Mouse (Mus musculus): ENCODE results near the gene Mc3r.

The Mc3r gene

DNA sequence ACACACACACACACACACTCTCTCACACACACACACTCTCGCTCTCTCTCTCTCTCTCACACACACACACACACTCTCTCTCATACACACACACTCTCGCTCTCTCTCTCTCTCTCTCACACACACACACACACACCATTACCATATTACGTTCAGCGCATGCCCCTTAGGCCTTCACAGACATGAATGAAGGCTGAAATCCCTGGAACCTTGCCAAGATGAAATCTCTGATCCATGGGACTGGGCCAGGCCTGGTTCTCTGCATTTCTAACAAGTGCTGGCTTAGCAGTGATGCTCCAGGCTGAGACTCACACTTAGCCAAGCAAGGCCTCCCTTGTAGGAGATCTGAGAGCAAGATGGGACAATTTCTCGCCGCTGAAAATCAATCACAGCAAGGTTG, 8.1 kb downstream of the Mc3r start:
- 68% methylated on average over 6 of the region's 6 CpGs for WGBS

DNA sequence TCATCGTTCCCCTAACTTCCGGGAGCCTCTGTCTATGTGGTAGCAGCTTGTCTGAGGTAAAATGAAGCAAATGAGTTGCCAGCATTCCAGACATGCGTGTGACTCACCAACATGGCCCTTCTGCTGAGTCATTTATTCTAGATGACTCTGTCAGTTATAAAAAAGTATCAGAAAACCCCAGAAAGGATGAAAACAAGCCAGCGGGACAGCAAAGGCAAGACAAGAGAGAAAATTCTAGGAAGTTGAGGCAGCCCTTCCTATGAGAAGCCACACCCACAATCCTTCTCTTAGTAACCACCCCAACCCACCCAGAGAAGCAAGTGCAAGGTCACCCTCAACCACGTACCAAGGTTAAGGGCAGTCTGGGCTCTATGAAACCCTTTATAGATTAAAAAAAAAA, 8.7 kb downstream of the Mc3r start:
- 53% methylated on average over 5 of the region's 5 CpGs for WGBS

DNA sequence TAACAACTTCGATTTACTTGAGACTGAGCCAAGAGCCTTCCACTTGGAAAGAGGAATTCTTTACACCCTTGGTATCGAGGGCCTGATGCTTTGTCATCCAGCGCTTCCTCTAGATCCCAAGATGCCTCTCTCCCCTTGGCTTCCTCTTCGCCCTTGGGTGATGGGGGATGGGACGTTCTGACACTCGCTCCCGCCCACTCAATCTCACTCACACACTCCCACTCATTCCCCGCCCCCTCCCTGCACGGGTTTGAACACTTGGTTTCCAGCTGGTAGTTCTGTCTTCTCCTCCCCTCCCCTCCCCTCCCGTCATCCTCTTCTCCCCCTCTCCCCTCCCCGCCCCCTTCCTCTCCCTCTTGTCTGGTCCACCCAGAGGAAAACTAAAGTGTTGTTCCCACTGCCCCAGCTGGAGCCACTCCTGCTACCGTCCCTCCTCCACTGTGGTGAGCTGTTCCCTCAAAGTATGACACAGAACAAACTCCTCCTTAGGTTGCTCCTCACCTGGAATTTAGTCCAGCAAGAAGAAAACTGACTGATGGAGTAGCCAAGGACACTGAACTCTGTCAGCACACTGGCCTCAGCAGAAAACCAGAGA, 9.3 kb downstream of the Mc3r start:
- 30% methylated on average over 12 of the region's 12 CpGs for WGBS

DNA sequence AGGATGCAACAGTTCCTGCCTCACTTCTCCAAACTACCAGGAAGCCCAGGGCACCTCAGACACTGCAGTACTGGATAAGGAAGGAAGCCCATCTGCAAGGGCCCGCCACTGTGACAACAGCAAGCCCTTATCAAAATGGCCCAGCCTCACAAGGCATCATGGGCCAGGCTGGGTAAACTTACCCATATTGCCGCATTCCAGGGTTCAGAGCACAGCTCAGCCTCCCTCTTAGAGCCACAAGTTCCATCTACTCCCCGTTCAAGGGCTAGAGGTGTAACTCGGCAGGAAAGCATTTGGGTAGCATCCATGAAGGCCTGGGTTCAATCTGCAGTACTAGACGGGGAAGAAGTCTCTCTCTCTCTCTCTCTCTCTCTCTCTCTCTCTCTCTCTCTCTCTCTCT, 11.8 kb downstream of the Mc3r start:
- 83% methylated on average over 5 of the region's 5 CpGs for WGBS

DNA sequence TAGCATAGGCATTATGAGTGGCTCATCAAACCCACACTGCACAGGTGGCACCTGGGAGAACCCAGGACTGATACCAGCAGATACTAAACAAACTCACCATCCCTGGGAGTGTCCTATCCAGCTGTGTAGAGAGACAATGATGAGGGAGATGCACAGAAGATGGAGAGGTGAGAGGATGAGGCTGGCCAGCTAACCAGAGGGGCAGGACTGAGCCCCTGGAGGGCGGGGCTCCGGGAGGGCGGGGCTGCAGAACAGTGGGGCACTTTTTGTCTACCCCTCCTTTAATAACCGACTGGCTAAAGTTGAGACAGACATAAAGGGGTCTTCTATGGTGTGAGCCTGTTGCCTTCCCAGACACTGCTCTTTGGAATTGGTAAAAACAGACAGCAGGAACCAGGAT, 13.1 kb downstream of the Mc3r start:
- 69% methylated on average over 4 of the region's 4 CpGs for WGBS

DNA sequence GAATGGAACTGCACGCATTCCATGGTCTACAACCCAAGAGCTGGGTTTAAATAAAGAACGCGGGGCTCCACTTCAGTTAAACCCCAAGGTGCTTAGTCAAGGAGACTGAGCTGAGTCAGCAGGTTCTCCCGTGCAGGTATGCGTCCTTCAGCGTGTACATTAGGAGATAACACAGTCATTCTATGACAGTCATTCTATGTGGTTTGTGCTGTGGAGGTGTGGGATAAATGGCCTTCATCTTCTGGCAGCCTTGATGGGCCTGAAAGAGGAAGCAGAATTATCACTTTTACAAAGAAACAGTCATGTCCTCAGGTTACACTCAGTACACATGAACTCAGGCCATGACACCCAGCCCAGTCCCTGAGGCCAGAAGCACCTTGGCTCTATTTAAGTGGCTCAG, 14.9 kb downstream of the Mc3r start:
- 95% methylated on average over 6 of the region's 6 CpGs for WGBS

DNA sequence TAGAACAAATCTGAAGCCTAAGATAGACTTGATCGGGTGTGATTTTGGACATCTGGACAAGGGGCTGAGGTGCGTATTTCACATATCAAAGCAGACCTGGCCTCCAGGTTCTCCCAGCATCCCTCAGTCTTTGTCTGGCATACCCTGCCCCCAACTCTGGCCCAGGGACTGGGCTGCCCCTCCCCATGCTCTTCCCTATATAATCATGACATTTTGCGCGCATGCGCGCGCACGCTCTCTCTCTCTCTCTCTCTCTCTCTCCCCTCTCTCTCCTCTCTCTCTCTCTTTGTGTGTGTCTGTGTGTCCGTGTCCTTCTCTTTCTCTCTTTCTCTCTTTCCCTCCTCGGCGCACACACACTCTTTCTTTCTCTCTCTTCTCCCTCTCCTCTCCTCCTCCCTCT, 21.6 kb downstream of the Mc3r start:
- WGBS: 60% methylated on average over 11 of the region's 11 CpGs

DNA sequence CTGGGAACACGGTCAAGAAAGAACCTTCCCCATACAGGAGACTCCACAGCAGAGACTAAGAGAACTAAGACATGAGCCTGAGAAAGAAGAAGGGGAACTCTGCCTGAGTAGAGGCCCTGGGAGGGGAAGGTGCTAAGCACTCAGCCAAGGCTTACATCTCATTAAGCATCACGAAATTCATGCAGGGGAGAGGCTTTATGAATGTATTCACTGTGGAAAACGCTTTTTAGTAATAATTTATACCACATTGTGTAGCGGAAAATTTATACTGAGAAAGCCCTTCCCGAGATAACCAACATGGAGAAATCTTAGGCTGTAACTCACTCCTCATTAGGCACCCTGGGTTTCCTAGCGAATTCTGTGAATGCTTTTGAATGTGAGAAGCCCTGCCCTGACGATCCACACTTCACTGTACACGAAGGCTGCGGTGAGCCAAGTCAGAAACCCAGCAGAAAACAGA, 22.2 kb downstream of the Mc3r start:
- WGBS: 23% methylated on average over 9 of the region's 9 CpGs

DNA sequence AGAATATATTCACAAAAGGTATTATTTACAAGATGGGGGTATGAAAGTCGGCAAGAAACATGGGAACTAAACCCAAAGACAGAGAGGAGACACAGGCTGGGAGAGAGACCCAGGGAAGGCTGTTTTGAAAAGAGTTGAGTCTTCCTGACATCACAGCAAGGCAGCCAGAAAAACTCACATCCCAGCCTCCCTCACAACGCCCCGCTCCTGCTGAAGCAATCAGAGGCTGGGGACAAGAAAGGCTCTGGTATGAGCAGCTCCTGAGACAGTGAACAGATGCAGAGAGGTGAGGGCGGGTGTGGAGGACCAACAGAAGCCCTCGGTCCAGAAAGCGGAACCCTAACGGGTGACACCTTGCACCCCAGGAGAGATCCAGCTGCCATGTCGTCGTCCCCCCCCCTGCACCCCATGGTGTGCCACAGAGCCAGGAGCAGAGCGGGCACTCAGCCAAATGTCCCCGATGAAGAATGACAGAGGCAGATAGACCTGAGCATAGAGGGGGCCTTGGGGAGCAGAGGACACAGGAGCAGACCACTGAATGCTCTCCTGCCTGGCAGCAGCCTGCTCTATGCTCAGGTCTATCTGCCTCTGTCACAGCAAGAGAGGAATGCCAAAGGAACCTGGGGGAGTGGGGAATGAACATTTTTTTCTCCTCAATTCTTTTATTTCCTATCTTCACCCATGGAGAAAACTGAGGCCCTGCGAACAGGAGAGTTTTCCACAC, 22.8 kb downstream of the Mc3r start:
- WGBS: 37% methylated on average over 12 of the region's 12 CpGs

DNA sequence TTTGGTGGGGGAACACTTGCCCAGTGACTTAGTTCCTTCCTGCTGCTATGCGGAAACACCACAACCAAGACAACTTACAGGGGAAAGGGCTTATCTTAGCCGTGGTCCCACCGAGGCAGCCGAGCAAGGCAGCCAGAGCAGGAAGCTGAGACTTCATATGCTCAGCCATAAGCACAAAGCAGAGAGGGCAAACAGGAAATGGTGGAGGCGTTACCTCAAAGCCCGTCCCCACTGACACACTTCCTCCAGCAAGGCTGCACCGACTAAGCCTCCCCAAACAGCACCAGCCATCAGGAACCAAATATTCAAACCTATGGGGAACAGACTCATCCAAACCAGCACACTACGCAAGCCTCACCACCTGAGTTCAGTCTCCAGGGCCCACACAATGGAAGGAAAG, 26.4 kb downstream of the Mc3r start:
- 88% methylated on average over 8 of the region's 8 CpGs for WGBS

DNA sequence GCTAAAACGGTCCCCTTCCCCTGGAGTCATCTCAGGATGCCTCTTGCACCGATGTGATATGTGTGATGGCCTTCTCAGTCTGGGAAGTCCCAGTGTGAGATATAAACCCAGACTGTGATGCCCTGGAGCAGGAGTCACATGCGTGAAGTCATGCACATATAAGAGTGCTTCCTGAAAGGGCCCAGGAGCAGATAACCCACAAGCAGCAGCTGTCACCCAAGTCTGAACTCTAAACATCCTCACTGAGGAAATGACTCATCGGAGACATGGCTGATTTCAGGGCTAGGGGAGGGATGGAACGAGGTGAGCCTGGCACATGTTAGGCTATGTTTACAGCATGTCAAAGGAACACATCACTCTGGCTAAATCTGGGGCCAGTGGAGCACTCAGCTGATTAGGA, 27.9 kb downstream of the Mc3r start:
- WGBS: 58% methylated on average over 5 of the region's 5 CpGs

DNA sequence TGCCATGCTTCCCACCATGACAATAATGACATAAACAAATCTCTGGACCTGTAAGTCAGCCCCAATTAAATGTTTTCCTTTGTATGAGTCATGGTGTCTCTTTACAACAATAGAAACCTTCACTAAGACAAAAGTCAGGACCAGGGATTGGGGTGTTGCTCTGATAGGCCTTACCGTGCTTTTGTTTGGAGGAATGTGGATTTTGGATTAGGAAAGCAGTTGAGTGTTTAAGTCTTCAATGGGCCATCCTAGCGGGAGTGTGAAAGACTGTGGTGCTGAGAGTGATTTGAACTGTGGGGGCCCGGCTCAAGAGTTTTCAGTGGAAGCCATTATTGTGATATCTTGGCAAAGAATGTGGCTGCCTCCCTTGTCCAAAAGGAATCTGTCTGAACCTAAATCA, 30.7 kb downstream of the Mc3r start:
- WGBS: 92% methylated on average over 3 of the region's 3 CpGs

DNA sequence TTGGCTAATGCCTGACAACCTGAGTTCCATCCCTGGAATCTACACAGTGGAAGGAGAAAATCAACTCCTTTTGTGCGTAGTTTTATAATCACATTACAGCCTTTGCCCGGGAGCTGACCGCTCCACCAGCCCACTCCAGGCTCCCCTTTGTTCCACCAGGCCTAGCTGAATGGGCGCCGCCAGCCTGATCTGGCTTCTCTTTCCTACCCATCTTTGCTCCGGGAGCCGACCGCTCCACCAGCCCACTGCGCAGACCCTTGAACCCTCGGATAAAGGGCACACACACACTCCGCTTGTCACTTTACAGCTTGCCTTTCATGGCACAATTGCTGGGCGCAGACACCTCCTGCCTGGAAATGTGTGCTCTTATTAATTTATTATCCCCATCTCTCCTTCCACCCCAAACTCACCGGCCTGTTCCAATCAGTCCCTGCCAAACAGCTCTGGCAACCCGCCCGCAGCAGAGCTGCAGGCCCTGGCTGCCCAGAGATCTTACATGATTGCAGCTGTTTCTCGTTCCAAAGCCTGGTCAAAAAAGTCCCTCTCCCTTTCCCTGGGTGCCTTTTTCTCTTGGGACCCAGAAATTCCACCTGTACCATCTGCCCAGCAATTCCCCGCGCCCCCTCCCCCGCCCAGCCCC, 33.9 kb downstream of the Mc3r start:
- 60% methylated on average over 19 of the region's 19 CpGs for WGBS

DNA sequence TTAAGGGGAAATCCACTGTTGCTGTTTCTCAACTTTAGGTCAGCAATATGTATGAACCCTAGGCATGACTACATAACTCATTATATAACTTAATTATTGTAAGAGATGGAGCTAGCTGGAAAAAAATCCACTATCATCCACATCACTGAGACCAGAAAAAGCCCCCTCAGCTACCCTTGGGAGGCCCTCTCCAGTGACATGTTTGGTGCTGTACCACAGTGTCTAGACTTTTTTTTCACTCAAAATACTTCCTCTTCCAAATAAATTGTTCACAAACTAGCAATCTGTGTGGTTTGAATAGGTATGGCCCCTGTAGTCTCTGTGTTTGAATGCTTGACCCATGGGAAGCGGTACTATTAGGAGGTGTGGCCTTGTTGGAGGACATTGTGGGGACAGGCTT, 39.4 kb downstream of the Mc3r start:
- WGBS: 97% methylated on average over 1 of the region's 1 CpGs

DNA sequence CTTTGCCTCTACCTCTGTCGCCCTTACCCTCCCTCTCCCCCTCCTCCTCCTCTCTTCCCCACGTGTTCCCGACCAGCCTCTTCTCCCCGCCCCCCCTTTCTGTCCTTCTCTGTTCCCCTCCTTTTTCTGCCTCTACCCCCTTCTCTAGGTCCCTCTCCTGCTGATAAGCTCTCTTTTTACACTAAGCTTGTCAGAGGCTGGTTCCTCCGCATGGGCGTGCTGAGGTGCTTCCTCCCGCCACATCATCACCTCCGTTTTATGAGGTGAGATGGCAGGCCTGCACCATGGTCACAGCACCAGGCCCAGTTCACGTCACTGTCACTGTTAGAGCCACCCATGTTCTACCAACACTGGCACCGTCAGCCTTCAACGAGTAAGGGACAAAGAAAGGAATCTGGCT, 40.7 kb downstream of the Mc3r start:
- 50% methylated on average over 11 of the region's 11 CpGs for WGBS

DNA sequence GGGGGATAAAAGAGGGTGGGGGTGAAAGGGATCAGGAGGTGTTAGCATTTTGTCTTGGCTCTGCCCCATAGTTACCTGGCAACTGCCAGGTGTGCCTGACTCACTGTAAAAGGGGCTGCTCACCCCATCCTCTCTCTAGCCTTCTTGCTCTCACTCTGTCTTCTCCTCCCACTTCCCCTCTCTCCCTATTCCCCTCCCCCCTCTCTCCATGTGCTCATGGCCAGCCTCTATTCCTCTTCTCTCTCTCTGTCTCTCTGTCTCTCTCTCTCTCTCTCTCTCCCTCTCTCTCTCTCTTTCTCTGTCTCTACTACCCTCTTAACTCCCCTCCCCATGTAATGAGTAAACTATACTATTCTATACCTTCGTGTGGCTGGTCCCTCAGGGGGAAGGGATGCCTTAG, 41.3 kb downstream of the Mc3r start:
- 38% methylated on average over 1 of the region's 1 CpGs for WGBS

DNA sequence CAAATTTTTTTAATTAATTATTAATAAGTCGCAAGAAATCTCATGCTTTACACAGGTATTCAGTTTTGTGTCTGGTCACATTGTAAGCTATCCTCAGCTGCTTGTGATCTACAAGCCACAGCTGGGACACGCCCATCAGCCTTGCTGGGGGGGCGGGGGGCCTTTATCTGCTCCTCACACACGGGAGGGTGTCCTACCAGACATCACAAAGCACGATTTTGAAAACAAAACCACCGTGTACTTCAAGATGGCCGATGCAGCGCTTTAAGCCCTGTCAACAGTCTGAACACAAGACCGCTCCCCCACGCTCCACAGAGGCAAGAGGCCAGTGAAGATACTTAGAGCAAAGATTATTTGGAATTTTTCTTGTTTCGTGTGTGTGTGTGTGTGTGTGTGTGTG, 42.2 kb downstream of the Mc3r start:
- 83% methylated on average over 11 of the region's 11 CpGs for WGBS

DNA sequence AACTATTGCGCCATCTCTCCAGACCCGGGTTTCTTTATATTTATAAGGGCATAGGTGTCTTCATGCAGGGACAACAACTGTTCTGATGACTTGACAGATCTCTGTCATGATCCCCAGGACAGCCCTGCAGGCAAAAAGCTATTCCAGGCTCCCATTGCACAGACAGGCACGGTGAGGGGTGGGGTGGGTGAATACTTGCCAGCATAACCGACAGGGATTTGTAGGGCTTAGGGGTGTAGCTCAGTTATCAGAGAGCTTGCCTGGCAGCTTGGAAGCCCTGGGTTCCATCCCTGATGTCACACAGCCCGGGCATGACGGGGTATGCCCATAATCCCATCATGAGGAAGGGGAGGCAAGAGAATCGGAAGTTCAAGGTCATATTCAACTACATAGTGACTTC, 42.7 kb downstream of the Mc3r start:
- 93% methylated on average over 7 of the region's 7 CpGs for WGBS

DNA sequence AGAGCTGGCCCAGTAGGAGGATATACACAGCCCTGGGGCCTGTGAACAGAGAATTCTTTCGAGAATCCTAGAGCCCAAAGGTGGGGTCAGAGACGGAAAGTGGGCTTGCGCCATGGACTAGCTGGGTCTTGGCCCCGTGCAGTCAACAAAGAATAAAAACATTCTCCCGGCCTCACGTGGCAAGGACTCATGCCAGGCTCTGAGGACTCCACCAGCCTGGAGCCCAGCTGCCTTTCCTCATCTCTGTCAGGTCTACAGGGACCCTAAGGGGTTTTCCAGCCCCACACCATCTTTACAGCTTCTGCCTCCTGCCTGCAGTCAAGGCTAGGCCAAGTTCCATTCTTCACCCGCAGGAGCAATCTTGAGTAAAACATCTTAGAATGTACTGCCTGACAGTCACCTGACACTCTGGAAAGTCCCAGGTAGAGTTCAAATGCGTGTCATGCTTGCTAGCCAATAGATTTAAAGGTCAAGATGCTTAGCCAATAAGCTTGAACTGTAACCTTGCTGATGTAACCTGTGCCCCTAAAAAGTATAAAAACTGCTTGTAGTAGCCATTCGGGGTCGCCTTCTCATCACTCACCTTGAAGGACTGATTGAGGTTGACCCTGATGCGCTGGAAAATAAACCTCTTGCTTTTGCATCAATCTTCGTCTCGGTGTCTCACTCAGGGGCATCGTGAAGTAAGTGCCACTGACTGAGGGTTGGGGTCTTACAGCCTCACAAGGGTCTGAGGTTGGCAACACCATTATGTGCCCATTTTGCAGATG, 43.6 kb downstream of the Mc3r start:
- WGBS: 91% methylated on average over 14 of the region's 14 CpGs

DNA sequence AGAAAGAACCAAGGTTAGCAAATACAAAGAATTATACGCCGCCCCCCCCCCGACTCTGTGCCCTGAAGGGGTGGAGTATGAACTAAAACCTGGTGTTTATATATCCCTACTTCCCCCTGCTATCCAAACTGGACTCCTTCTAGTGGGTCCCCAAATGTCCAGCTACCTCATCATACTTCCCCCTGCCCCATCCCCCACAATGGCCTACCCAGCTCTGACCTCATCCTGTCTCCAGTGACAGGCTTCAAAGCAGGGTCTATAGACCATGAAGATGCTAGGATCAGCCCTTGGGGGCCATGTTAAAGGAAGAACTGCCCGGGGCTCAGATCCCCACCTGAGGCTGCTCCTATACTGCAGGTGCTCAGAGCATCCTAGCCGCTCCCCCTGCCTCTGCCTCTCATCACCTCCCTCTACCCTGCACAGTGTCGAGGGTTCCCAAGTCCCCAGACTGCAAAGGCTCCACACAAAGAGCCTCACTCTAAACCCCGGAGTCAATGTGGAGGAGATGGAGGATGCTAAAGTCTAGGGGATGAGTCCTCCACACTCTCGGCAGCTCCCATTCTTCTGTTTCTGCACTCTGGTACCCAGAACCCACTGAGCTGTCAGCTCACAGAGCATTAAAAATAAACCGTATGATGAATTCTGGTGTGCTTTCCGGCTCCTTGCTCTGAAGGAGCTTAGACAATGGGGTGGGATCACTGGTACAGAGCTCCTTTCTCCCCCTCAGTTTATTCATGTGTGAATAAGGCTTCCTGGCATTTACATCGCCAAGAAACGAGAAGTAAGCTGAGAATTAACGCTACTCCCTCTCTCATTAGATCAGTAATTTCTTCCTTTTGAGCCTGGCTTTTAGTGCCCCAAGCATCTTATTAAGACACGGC, 44.5 kb downstream of the Mc3r start:
- WGBS: 60% methylated on average over 14 of the region's 14 CpGs

DNA sequence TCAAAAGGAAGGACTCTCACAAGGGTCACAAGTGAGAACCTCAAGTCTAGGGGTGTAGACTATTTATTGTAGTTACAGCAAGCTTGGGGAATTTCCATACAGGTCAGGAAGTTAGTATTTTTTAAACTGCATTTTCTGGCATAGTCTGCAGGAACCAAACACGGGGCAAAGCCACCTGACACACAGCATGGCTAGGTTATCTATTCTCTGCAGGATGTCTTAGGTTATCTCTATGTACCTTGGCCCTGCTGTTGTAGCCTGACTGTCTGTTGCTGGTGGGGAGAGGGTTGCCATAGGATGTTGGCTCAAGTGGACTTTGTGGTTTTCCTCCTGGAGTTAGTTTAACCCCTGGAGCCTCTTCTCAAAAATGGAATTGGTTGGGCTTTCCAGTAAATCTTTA, 49.8 kb downstream of the Mc3r start:
- WGBS: 78% methylated on average over 1 of the region's 1 CpGs

DNA sequence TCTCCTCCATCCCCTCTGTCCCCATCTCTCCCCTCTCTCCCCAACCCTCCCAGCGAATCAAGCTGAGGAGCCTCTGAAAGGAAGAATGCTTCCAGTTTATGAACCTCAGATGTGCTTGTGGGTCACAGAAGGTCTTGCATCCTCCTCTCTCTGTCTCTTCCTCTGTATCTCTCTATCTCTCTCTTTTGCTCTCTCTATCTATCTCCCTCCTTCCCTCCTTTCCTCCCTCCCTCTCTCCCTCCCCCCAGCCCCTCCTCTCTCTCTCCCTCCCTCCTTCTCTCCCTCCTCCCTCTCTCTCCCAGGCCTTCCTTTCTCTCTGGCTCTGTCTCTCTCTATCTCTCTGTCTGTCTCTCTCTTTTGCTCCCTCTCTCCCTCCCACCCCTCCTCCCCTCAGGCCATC, 50.2 kb downstream of the Mc3r start:
- WGBS: 63% methylated on average over 1 of the region's 1 CpGs

Data from cerebral cortex, adult 2 months (tissue).